18 mouse cellular contexts compared by ENCODE assay signal in the genomic region with DNA sequence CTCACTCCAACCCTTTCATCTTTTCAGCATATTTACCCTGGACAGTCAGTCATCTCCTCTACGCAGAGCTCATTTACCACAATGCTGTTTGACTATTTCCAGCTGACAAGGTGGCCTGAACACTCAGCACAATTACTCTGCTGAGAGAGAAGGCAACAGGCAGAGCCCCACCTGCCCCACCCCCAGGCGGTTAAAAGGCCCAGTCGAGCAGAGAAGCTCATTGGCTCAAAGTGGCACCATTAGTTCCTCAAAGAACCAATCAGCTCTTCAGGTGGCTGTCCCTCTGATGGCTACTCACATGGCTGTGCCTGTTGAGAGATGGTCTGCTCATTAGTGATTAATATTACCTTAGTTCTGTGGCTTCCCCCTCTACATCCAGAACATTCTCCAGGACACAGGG. TPM values are rescaled to one million over a fixed set of nuclear protein-coding genes. Genes with fewer than 3 reads are reported as not detected.
DNase-seq lines count a peak whose midpoint lies in the region; ATAC-seq lines count a peak whose summit lies in the region.
"Had no signal": no experiment of that assay in that cellular context is flagged by ENCODE, and none has a peak within 500 bp of the region (broad histone marks: within the 10 kb centered on the region; RNA-seq: fewer than 3 reads in every experiment).

No protein-coding gene starts in this region.

- 48% methylated on average over 3 of the region's 3 CpGs for WGBS in midbrain, embryonic 13.5 days
- 65% methylated on average over 3 of the region's 3 CpGs for WGBS in midbrain, embryonic 10.5 days
- WGBS in limb, embryonic 10.5 days: 33% methylated on average over 3 of the region's 3 CpGs

- ATAC-seq in midbrain, embryonic 13.5 days: no peak
- ATAC-seq: Patski had no signal

- H3K9me3 ChIP-seq in midbrain, embryonic 13.5 days: no peaks in the 10 kb centered on the region
- no peaks in the 10 kb centered on the region for H3K9me3 ChIP-seq in midbrain, embryonic 10.5 days (replicated peaks)
- H3K9me3 ChIP-seq in limb, embryonic 10.5 days (replicated peaks): no peaks in the 10 kb centered on the region
- H3K9me3 ChIP-seq: embryonic facial prominence, embryonic 12.5 days; limb, embryonic 12.5 days had no signal

- H3K27me3 ChIP-seq in midbrain, embryonic 13.5 days: peaks cover 23% of the 10 kb centered on the region
- H3K27me3 ChIP-seq in midbrain, embryonic 10.5 days (ENCODE audit: low read depth, poor library complexity, severe bottlenecking): peaks cover 36% of the 10 kb centered on the region
- H3K27me3 ChIP-seq in limb, embryonic 10.5 days (ENCODE audit: low read depth, poor library complexity, severe bottlenecking): peaks cover 17% of the 10 kb centered on the region
- H3K27me3 ChIP-seq: CH12.LX had no signal

- H3K4me3 ChIP-seq in midbrain, embryonic 13.5 days (replicated peaks): no peak overlapping the region
- H3K4me3 ChIP-seq in midbrain, embryonic 10.5 days: no peak overlapping the region
- no peak overlapping the region for H3K4me3 ChIP-seq in limb, embryonic 10.5 days
- H3K4me3 ChIP-seq: embryonic facial prominence, embryonic 12.5 days; limb, embryonic 12.5 days had no signal

- H3K36me3 ChIP-seq in midbrain, embryonic 13.5 days: no peaks in the 10 kb centered on the region
- H3K36me3 ChIP-seq in midbrain, embryonic 10.5 days: no peaks in the 10 kb centered on the region
- H3K36me3 ChIP-seq in limb, embryonic 10.5 days: peaks cover 3% of the 10 kb centered on the region; the same call in 1 of the 2 replicates
- H3K36me3 ChIP-seq: embryonic facial prominence, embryonic 12.5 days; limb, embryonic 12.5 days had no signal

- 0 out of 2 replicates have a peak overlapping the region, but pooled peaks have one; percentile 5 for H3K4me2 ChIP-seq in midbrain, embryonic 13.5 days (replicated peaks)
- H3K4me2 ChIP-seq: embryonic facial prominence, embryonic 12.5 days; limb, embryonic 12.5 days had no signal

- H3K4me1 ChIP-seq in midbrain, embryonic 13.5 days (replicated peaks): peaks cover 46% of the 10 kb centered on the region
- H3K4me1 ChIP-seq in midbrain, embryonic 10.5 days: peaks cover 38% of the 10 kb centered on the region
- H3K4me1 ChIP-seq in limb, embryonic 10.5 days: peaks cover 35% of the 10 kb centered on the region

- DNase-seq in midbrain, embryonic 10.5 days (ENCODE audit: low spot score): no peak
- peak; percentile 49 for DNase-seq in embryo, embryonic 11 days
- DNase-seq in limb, embryonic 10.5 days (ENCODE audit: low spot score): peak; percentile 65
- peak; percentile 51 for DNase-seq in retina, postnatal 1 day
- DNase-seq in gastrocnemius, postnatal 14 days: no peak
- DNase-seq in left cerebral cortex, adult 18-20 months (ENCODE audit: low spot score in 2 of 2): no peak
- no peak for DNase-seq in heart, adult 18-20 months
- DNase-seq: adrenal gland, adult 2 months; cerebellum, adult 9-11 months; gastrocnemius, postnatal 10 days; lung, postnatal 36 days; right cerebral cortex, postnatal 4 days; thymus, postnatal 25 days had no signal

- H3K9ac ChIP-seq in midbrain, embryonic 13.5 days (replicated peaks): no peak overlapping the region
- H3K9ac ChIP-seq: embryonic facial prominence, embryonic 12.5 days; limb, embryonic 12.5 days had no signal

- intact Hi-C loops in gastrocnemius, postnatal 14 days (cut with DNase I; ENCODE audit: low total_unique reads): no loop called here

- peak overlapping the region; percentile 17; the same call in 1 of the 2 replicates for H3K27ac ChIP-seq in midbrain, embryonic 13.5 days
- H3K27ac ChIP-seq in midbrain, embryonic 10.5 days (replicated peaks): no peak overlapping the region
- H3K27ac ChIP-seq in limb, embryonic 10.5 days: no peak overlapping the region
- H3K27ac ChIP-seq: embryonic facial prominence, embryonic 12.5 days; limb, embryonic 12.5 days had no signal

RNA-seq across cellular contexts. Expression of a gene that starts 3.5 kb away (rescaled TPM):
- 10.3 and 10.6 TPM in 2 replicates for polyA plus RNA-seq in midbrain, embryonic 13.5 days (2015; fragmentation: Nextera tagmentation; extraction: Ambion mirVana)
- polyA plus RNA-seq in midbrain, embryonic 10.5 days (2016; fragmentation: Nextera tagmentation; extraction: Ambion mirVana): 12.1 and 13.0 TPM in 2 replicates
- polyA plus RNA-seq in limb, embryonic 10.5 days (2016; fragmentation: Nextera tagmentation; extraction: Ambion mirVana): 15.3 and 18.2 TPM in 2 replicates
- total RNA-seq in gastrocnemius, postnatal 14 days (2021): under 1 TPM; 0.82 to 0.97 TPM
- 1 to 10 TPM; 7.3 to 7.4 TPM for total RNA-seq in left cerebral cortex, adult 18-20 months (2021)
- total RNA-seq in heart, adult 18-20 months (2021): 1 to 10 TPM; 3.5 to 3.9 TPM
- total RNA-seq: CH12.LX had no signal

Comparison
In these comparisons a context has a peak if more than half of its experiments do, and no peak if none do; other contexts are left out.
1. DNase-seq: peak in embryo, embryonic 11 days (single experiment), limb, embryonic 10.5 days (single experiment) and retina, postnatal 1 day (single experiment); none in midbrain, embryonic 10.5 days (single experiment), gastrocnemius, postnatal 14 days (single experiment), left cerebral cortex, adult 18-20 months (0 of 2) and heart, adult 18-20 months (0 of 2).